Mouse (Mus musculus): ENCODE measurements around the gene Cnga1. TPM values are rescaled to one million over a fixed set of nuclear protein-coding genes. Genes with fewer than 3 reads are reported as not detected.
"Not testable (repeated sequence)": the region's sequence is repeated elsewhere in the genome, so short reads cannot be mapped to it uniquely, and the experiment has no call there.

Gene Cnga1
- polyA plus RNA-seq, 1 experiment from 2014 or later = not detected

GRCm38 (mm10) chr5:72621022-72621421 lies 23.1 kb downstream of the Cnga1 start:
- no peaks in the 10 kb centered on the region for H3K36me3 ChIP-seq (ENCODE audit: control insufficient read depth, insufficient read depth, low read length)
- no peak overlapping the region for H3K9ac ChIP-seq (ENCODE audit: low read depth, low read length)
- ATAC-seq (replicated peaks; ENCODE audit: insufficient number of reproducible peaks, low FRiP score, low TSS enrichment) = no peak
- 72% methylated on average over 1 of the region's 1 CpGs for WGBS (ENCODE audit: insufficient replicate concordance)
- H3K9me3 ChIP-seq (replicated peaks; ENCODE audit: control insufficient read depth, low read length) = no peaks in the 10 kb centered on the region
- no peak overlapping the region for H3K4me3 ChIP-seq (ENCODE audit: low read depth, low read length)
- H3K27ac ChIP-seq (ENCODE audit: low read depth, low read length) = no peak overlapping the region
- no peaks in the 10 kb centered on the region for H3K4me1 ChIP-seq (ENCODE audit: control insufficient read depth, insufficient read depth, low read length)
- H3K27me3 ChIP-seq (ENCODE audit: control insufficient read depth, insufficient read depth, low read length) = no peaks in the 10 kb centered on the region
- no peak overlapping the region for H3K4me2 ChIP-seq

- H3K27ac ChIP-seq (ENCODE audit: low read depth, low read length) = no peak overlapping the region
- H3K4me1 ChIP-seq (ENCODE audit: control insufficient read depth, insufficient read depth, low read length) = no peaks in the 10 kb centered on the region
- no peaks in the 10 kb centered on the region for H3K36me3 ChIP-seq (ENCODE audit: control insufficient read depth, insufficient read depth, low read length)
- H3K9ac ChIP-seq (ENCODE audit: low read depth, low read length) = no peak overlapping the region
- no peaks in the 10 kb centered on the region for H3K9me3 ChIP-seq (replicated peaks; ENCODE audit: control insufficient read depth, low read length)
- H3K4me3 ChIP-seq (ENCODE audit: low read depth, low read length) = no peak overlapping the region
- no peak for ATAC-seq (replicated peaks; ENCODE audit: insufficient number of reproducible peaks, low FRiP score, low TSS enrichment)
- no peaks in the 10 kb centered on the region for H3K27me3 ChIP-seq (ENCODE audit: control insufficient read depth, insufficient read depth, low read length)
- no peak overlapping the region for H3K4me2 ChIP-seq
- WGBS (ENCODE audit: insufficient replicate concordance) = 66% methylated on average over 4 of the region's 4 CpGs
These were observed 26.7 kb downstream of the Cnga1 start for GRCm38 (mm10) chr5:72617413-72617812.

- no peak overlapping the region for H3K4me2 ChIP-seq
- no peaks in the 10 kb centered on the region for H3K9me3 ChIP-seq (replicated peaks; ENCODE audit: control insufficient read depth, low read length)
- H3K27me3 ChIP-seq (ENCODE audit: control insufficient read depth, insufficient read depth, low read length) = no peaks in the 10 kb centered on the region
- no peak overlapping the region for H3K9ac ChIP-seq (ENCODE audit: low read depth, low read length)
- no peaks in the 10 kb centered on the region for H3K36me3 ChIP-seq (ENCODE audit: control insufficient read depth, insufficient read depth, low read length)
- 84% methylated on average over 4 of the region's 4 CpGs for WGBS (ENCODE audit: insufficient replicate concordance)
- no peak overlapping the region for H3K4me3 ChIP-seq (ENCODE audit: low read depth, low read length)
- ATAC-seq (replicated peaks; ENCODE audit: insufficient number of reproducible peaks, low FRiP score, low TSS enrichment) = no peak
- no peaks in the 10 kb centered on the region for H3K4me1 ChIP-seq (ENCODE audit: control insufficient read depth, insufficient read depth, low read length)
- H3K27ac ChIP-seq (ENCODE audit: low read depth, low read length) = no peak overlapping the region
These were observed 40.9 kb downstream of the Cnga1 start for GRCm38 (mm10) chr5:72603138-72603537.

- Histone ChIP-seq H3K4me2 (no peak overlapping the region), H3K4me1 (ENCODE audit: control insufficient read depth, insufficient read depth, low read length) (no peaks in the 10 kb centered on the region), H3K4me3 (ENCODE audit: low read depth, low read length) (no peak overlapping the region), H3K27ac (ENCODE audit: low read depth, low read length) (no peak overlapping the region), H3K9me3 (replicated peaks; ENCODE audit: control insufficient read depth, low read length) (no peaks in the 10 kb centered on the region), H3K36me3 (ENCODE audit: control insufficient read depth, insufficient read depth, low read length) (no peaks in the 10 kb centered on the region), H3K9ac (ENCODE audit: low read depth, low read length) (no peak overlapping the region), H3K27me3 (ENCODE audit: control insufficient read depth, insufficient read depth, low read length) (no peaks in the 10 kb centered on the region)
- ATAC-seq (replicated peaks; ENCODE audit: insufficient number of reproducible peaks, low FRiP score, low TSS enrichment) = 0 out of 2 replicates have a peak, but pooled peaks have one; percentile 14
- WGBS (ENCODE audit: insufficient replicate concordance) = 23% methylated on average over 5 of the region's 5 CpGs
These were observed 43.1 kb downstream of the Cnga1 start for GRCm38 (mm10) chr5:72601006-72601405.

- no peak within 1 kb of the TSS for H3K9ac ChIP-seq (ENCODE audit: low read depth, low read length)
- 4% methylated on average over 38 of the region's 38 CpGs for WGBS (ENCODE audit: insufficient replicate concordance)
These were observed 56.8 kb downstream of the Cnga1 start, which contains the start of gene Gm5868 for GRCm38 (mm10) chr5:72587192-72587681. TSS of gene Gm5868 (minus strand) at chr5:72587551.

GRCm38 (mm10) chr5:72586667-72587191 lies 57.3 kb downstream of the Cnga1 start:
- H3K27ac ChIP-seq (ENCODE audit: low read depth, low read length); H3K9me3 ChIP-seq (replicated peaks; ENCODE audit: control insufficient read depth, low read length); H3K36me3 ChIP-seq (ENCODE audit: control insufficient read depth, insufficient read depth, low read length); H3K4me1 ChIP-seq (ENCODE audit: control insufficient read depth, insufficient read depth, low read length); ATAC-seq (replicated peaks; ENCODE audit: insufficient number of reproducible peaks, low FRiP score, low TSS enrichment); H3K9ac ChIP-seq (ENCODE audit: low read depth, low read length): not testable (repeated sequence)
- Histone ChIP-seq H3K27me3 (ENCODE audit: control insufficient read depth, insufficient read depth, low read length) (peaks cover 17% of the 10 kb centered on the region), H3K4me2 (peak overlapping the region; percentile 78), H3K4me3 (ENCODE audit: low read depth, low read length) (peak overlapping the region; percentile 44)
- 41% methylated on average over 25 of the region's 25 CpGs for WGBS (ENCODE audit: insufficient replicate concordance)

More at GRCm38 (mm10) chr5:72587192-72587681, 56.8 kb downstream of the Cnga1 start, which contains the start of gene Gm5868:
- H3K9me3 ChIP-seq (replicated peaks; ENCODE audit: control insufficient read depth, low read length) = no peaks in the 10 kb centered on the region
- H3K4me2 ChIP-seq = peak within 1 kb of the TSS; percentile 78
- no peaks in the 10 kb centered on the region for H3K4me1 ChIP-seq (ENCODE audit: control insufficient read depth, insufficient read depth, low read length)
- H3K27ac ChIP-seq (ENCODE audit: low read depth, low read length) = no peak within 1 kb of the TSS
- 0 out of 2 replicates have a peak, but pooled peaks have one; percentile 46 for ATAC-seq (replicated peaks; ENCODE audit: insufficient number of reproducible peaks, low FRiP score, low TSS enrichment)
- peak within 1 kb of the TSS; percentile 44 for H3K4me3 ChIP-seq (ENCODE audit: low read depth, low read length)
- H3K36me3 ChIP-seq (ENCODE audit: control insufficient read depth, insufficient read depth, low read length) = no peaks in the 10 kb centered on the region
- H3K27me3 ChIP-seq (ENCODE audit: control insufficient read depth, insufficient read depth, low read length) = peaks cover 17% of the 10 kb centered on the region

GRCm38 (mm10) chr5:72586122-72586521 lies 58.0 kb downstream of the Cnga1 start:
- H3K4me3 ChIP-seq (ENCODE audit: low read depth, low read length); H3K27ac ChIP-seq (ENCODE audit: low read depth, low read length); H3K4me1 ChIP-seq (ENCODE audit: control insufficient read depth, insufficient read depth, low read length); H3K4me2 ChIP-seq; H3K9ac ChIP-seq (ENCODE audit: low read depth, low read length); ATAC-seq (replicated peaks; ENCODE audit: insufficient number of reproducible peaks, low FRiP score, low TSS enrichment); H3K9me3 ChIP-seq (replicated peaks; ENCODE audit: control insufficient read depth, low read length); H3K36me3 ChIP-seq (ENCODE audit: control insufficient read depth, insufficient read depth, low read length): not testable (repeated sequence)
- H3K27me3 ChIP-seq (ENCODE audit: control insufficient read depth, insufficient read depth, low read length) = peaks cover 18% of the 10 kb centered on the region
- 32% methylated on average over 7 of the region's 7 CpGs for WGBS (ENCODE audit: insufficient replicate concordance)

GRCm38 (mm10) chr5:72580970-72581332 lies 63.1 kb downstream of the Cnga1 start, which contains the start of gene Zar1:
TSS of gene Zar1 (minus strand) at chr5:72581254.
- Histone ChIP-seq H3K4me3 (ENCODE audit: low read depth, low read length) (peak within 1 kb of the TSS; percentile 52), H3K4me2 (peak within 1 kb of the TSS; percentile 87), H3K9ac (ENCODE audit: low read depth, low read length) (peak within 1 kb of the TSS; percentile 59), H3K27me3 (ENCODE audit: control insufficient read depth, insufficient read depth, low read length) (peaks cover 15% of the 10 kb centered on the region)
- peak; percentile 10; the same call in 1 of the 2 replicates for ATAC-seq (replicated peaks; ENCODE audit: insufficient number of reproducible peaks, low FRiP score, low TSS enrichment)
- H3K27ac ChIP-seq (ENCODE audit: low read depth, low read length); H3K9me3 ChIP-seq (replicated peaks; ENCODE audit: control insufficient read depth, low read length); H3K4me1 ChIP-seq (ENCODE audit: control insufficient read depth, insufficient read depth, low read length); H3K36me3 ChIP-seq (ENCODE audit: control insufficient read depth, insufficient read depth, low read length): not testable (repeated sequence)
- WGBS (ENCODE audit: insufficient replicate concordance) = 12% methylated on average over 11 of the region's 21 CpGs
